Mouse (Mus musculus): ENCODE data around the gene Chpt1.

DNA sequence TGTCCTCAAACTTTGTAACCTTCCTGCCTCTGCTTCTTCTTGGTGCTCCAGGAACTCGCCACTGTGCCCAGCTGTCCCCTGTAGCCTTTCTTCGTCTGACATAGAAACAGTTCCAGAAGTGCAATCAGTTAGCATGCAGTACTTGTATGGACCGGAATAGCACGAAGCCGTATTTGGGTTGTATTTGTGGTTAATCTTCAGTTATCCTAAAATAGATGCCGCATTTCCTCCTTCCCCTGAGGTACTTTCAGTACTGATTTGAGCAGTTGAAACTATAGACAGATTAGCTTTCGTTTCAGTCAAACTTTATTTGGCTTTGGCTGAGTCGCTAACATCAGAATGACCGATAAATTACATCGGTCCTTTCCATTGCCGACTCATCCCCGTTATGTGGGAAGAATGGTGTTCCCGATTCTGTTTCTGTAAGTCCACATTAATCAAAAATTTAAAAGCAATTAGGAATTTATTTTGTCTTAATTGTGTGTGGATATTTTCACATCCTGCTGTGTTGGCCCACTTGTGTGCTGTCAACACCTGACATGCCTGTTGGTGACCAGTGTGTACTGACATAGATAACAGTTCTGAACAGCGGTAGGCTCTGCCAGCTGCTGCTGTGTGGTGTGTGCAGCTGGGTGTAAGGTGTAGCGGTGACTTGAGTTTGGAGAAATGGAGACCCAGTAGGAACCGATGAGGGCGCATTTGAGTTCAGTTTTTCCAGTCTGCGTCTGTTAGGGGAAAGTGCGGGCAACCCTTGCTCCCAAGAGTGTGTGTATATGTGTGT is 83.0 kb downstream of the Chpt1 start:
- TF ChIP-seq POLR2A (IDR thresholded peaks at IDR 0.05; ENCODE audit: borderline replicate concordance, extremely low read depth, low read depth, low read length) (no peak), CTCF (IDR thresholded peaks at IDR 0.05; ENCODE audit: insufficient read depth, low read length) (no peak)
